Mouse (Mus musculus) layer of hippocampus, adult 18-20 months (tissue): Measurements from ENCODE around the gene Ap2m1. TPM values are rescaled to one million over a fixed set of nuclear protein-coding genes. Genes with fewer than 3 reads are reported as not detected.

Source experiments
- DNase-seq, 2 experiments: peaks; one replicate each; pipeline ENCODE4 v3.0.0; 2022; ENCODE audit warnings: low spot score in 2 of 2
- total RNA-seq, 2 experiments: library from RNA; stranded (reverse); gene quantifications; 2 replicates each; pipeline ENCODE4 v1.2.3; 2021

The Ap2m1 gene
- total RNA-seq, 2 experiments from 2014 or later = 702 to 704 TPM

GRCm38 (mm10) chr16:20528779-20529178 lies 6.5 kb upstream of the Ap2m1 start:
- no peak for DNase-seq

DNA sequence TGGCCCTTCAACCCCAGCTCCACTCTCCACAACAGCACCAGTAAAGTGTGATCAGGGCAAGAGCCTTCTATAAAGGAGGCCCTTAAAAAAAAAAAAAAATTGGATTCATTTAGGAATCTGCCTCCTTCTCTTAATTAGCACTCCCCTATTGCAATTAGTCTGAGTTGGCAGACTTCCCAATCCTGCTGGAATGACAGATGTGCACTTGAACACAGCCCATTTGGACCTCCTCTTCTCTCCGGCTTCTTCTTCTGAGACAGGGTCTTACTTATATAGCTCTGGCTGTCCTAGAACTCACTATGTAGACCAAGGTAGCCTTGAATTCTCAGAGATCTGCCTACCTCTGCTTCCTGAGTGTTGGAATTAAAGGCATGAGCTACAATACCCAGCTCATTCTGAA lies 5.9 kb upstream of the Ap2m1 start:
- no peak for DNase-seq

GRCm38 (mm10) chr16:20530941-20531340 lies 4.3 kb upstream of the Ap2m1 start:
- DNase-seq = no peak

GRCm38 (mm10) chr16:20534617-20535295 lies 522 bp upstream of the Ap2m1 start:
- DNase-seq = no peak

GRCm38 (mm10) chr16:20536081-20536665 lies 895 bp downstream of the Ap2m1 start:
- no peak for DNase-seq

- DNase-seq = peak in 1 of 2 experiments; percentile 26
Measured at GRCm38 (mm10) chr16:20537071-20537471, 1.8 kb downstream of the Ap2m1 start.

DNA sequence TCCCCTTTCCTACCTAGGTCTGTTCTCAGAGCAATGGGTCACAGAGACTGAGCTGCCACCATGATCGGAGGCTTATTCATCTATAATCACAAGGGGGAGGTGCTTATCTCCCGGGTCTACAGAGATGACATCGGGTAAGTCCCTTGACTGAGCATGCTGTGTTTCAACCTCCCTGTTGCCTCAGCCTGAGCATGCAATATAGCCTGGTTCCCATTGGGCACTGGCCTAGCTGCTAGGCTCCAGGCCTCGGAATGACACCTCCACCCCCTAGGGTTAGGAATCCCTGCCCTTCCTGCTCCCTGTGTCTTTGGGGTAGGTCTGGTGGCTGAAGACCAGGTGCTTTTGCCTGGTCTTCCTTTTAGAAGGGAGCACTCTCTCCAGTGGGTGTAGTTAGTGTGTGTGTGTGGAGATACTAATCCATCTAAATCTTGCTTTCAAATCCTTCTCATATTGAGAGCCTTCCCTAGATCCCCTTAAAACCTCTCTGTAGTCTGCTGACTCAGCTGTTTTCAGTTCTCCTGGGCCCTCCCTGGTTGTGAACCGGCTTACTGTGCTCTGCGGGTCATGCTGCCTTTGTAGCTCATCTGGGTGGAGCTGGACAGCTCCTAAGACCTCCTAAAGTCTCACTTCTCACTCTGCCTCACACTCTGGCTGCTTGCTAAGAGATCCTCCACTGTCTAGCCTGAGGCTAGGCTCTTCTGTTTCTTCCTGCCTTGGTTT lies 2.5 kb downstream of the Ap2m1 start:
- DNase-seq = no peak

- DNase-seq = no peak
Measured at GRCm38 (mm10) chr16:20539649-20540048, 4.4 kb downstream of the Ap2m1 start.

DNA sequence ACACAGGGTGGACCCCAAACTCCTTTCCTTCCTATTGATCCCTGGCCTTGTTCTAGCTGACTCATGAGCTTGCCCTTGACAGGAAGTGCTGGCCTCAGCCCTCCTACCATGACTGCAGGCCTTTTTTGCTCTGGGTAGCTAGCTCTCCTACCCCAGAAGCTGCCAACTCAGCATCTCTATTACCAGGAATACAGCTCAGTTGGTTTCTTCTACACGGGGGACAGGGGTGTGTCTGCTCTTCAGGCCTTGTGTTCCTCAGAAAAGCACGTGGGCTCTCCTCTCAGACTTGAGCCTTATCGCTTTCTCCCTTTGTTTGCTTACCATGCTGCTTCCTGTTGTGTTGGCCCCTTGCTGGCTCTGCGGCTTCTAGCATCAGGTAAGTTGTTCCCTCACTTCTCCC lies 5.2 kb downstream of the Ap2m1 start:
- no peak for DNase-seq

- DNase-seq = no peak
Measured at GRCm38 (mm10) chr16:20545696-20546095, 10.4 kb downstream of the Ap2m1 start.

DNA sequence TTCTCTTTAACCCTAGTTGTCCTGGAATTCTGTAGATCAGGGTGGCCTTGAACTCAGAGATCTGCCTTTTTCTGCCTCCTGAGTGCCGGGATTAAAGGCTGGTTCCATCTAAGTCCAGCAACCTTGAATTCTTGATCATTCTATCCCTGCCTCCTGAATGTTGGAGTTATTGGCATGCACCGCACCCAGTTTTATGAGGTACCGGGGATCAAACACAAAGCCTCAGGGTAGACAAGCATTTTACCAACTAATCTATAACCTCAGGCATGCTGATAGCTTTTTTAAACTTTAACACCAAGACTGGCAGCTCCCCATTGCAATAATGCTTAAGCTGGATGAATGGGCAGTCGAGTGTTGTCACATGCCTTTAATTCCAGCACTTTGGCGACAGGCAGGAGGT lies 12.1 kb downstream of the Ap2m1 start:
- DNase-seq = no peak

DNA sequence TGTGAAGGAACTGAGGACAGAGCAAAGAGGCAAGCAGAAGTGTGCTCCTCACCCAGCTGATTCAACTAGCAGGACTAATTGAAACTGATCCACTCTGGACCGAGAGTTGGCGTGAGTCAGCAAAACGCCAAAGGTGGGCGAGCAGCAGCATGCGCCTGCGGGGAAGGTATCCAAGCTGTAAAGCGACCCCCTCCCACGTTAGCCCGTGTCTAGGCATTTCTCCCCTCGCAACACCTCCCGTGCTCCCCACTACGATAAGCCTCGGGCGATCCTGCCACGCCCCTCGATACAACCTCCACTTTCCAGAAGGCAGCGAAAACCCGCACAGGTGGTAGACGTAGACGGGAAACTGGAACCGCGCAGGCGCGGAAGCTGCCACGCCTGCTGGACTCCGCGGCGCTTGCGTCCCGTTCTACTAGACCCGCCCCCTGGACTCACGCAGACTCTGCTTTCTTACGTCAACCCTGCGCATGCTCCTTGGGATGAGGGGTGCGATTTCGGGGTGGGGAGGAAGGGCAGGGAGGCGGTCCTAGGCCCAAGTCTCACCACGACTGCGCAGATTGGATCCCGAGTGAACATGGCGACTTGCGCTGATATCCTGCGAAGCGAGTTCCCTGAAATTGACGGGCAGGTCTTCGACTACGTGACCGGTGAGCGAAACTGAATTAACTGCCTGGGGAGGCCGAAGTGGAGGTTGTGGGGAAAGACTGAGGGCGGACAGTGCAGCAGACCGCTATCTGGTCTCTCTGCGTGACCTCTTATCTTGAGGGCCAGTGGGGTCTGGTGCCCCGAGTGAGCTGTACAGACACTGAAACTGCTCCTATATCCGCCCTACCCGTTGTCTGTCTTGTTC lies 13.0 kb downstream of the Ap2m1 start, which contains the start of gene Abcf3:
Gene Abcf3 (plus strand): TSS at position 482 of the 853 bp plus-strand sequence.
- peak; percentile 99 for DNase-seq

DNA sequence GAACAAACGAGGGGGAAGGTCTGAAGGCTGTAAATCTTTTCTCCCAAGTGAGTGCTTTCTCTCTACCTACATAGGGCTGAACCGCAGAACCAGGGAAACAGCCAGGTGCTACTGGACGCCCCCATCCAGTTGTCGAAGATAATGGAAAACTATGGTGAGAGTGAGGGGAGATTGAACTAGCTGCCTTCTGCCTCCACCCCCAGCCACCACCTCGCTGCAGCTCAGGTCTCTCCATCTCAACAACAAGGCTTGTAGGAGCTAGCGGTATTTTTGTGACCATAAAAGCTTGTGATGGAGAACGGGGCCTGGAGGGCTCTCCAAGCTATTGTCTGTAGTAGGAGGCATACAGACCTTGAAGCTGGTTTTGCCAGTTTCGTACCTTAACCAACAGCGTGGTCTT lies 13.9 kb downstream of the Ap2m1 start:
- no peak for DNase-seq

- no peak for DNase-seq
Measured at GRCm38 (mm10) chr16:20551691-20552090, 16.4 kb downstream of the Ap2m1 start.

DNA sequence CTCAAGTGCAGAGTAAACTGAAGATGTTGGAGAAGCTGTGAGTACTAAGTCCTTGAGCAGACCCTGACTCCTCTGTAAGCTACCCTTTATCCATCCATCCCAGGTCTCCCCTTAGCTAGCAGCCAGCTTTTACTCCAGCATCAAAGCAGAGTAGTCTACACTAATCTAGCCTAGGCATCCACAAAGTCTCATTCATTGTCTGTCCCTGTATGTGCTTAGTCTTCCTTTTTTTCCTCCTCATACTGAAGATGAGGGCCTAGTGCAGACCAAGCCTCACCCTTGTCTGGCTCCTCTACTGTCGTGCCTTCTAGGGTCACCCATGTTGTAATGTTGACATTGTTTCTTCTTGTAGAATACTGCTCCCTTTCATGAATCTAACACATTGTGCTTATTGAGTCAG lies 17.3 kb downstream of the Ap2m1 start:
- DNase-seq = no peak

DNA sequence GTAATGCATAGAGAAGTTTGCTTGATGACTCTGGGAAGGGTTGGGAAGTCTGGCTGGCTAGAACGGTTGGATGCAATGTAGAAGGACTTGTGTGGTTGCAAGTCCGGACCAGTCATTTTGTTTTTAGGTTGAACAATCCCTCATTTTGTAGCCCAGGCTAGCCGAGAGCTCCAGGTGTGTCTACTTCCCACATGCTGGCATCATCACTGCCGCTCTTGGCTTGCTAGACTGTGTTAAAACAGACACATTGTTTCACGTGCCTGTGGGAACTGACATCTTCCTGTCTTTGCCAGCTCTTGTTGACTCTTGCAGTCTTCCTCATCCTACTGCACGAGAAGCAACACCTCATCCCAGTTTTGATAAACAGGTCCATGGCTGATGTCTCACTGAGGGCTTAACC lies 19.7 kb downstream of the Ap2m1 start:
- no peak for DNase-seq

DNA sequence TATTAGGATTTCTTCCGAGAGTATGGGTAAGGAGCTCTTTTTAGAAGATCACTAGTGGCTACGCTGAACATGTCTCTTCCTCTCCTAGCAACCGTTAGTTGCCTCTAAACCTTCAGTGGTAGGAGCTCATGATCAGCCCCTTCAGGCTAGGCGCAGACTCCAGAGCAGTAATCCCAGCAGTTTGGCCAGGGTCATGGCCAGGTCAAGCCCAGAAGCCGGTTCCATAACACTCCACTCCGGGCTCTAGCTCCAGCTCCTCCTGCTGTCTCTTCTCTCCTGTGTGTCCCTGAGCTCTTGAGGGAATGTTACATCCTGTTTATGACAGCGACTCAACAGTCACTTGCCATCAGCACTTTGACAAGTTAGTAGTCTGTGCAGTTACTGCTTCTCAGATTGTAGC lies 22.1 kb downstream of the Ap2m1 start:
- no peak for DNase-seq

DNA sequence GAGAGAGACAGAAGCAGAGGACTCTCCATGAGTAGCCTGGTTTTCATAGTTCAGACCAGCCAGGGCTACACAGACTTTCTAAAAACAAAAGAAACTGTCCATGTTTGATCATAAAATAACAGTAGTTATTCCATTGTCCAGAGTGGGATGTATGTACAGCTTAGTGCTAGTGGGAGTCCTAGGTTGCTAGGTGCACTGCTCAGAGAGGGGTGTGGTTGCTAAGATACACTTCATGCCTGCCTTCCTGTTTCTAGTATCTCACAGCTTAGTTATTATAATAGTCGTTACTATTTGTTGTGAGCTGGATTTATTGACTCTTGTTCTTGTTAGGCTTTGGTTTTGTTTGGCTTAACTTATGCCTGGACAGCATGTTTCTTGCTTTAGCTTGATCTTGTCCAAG lies 29.8 kb downstream of the Ap2m1 start:
- DNase-seq = no peak

DNA sequence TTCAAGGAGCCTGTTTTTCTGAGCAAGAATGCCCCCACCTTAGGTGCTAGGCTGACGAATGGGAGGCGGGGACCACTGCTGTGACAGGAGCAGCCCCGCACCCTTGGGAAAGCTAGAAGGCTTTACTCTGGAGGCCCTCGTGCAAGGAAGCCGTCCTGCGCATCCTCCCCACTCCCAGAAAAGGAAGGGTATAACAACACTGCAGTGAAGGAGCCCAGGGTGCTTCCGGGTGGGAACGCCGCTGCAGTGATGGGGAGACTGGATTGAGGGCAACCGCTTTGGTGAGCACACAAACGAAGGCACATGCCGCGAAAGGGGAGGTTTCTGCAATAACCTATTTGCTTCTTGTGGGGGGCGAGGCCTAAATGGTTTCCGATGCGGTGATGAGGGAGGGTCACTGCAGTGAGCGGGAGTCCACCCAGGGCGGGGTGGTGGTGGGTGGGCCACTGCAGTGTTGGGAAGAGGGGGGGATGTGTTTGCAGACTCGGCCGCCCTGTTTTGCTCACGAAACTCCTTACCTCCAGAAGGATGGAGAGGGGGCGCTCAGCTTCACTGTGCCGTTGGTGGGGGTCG lies 54.2 kb downstream of the Ap2m1 start, which contains the start of gene Vwa5b2:
Gene Vwa5b2 (plus strand): TSS at position 106 of the 573 bp plus-strand sequence.
- peak in 1 of 2 experiments; percentile 28 for DNase-seq

DNA sequence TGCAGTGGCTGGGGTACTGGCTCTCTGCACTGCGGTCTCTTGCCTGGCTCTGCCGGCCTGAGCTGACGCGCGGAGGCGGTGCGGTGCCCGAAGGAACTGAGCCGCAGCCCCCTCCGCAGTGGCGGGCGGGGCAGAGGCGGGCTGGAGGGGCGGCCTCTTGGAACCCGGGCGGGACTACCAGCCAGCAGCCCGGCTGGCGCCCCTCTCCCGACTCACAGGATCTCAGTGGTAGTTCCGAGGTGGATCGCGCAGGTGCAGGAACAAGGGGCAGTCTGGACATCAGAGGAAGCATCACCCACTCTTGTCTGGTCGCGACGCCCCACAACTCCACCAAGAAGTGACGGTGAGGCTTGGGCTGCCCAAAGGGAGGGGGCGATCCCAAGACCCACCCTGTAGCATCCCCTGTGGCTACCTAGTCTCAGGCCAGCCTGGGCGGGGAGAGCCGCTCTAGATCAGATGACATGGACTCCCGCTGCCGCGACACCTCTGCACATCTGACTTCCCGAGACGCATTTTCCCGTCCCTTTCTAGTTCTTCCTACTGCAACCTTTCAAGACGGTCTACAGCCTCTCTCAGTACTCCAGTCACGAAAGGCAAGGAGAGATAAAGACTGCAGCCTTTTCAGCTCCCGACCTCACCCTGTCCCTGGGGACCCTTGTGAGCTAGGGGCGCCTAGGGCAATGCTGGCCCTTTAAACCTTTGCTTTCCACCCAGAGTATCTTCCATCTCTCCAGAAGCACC lies 54.8 kb downstream of the Ap2m1 start:
- DNase-seq = peak; percentile 33 to 50
